Mouse (Mus musculus): ENCODE data around the gene Dazap2.
"Not testable (repeated sequence)": the region's sequence is repeated elsewhere in the genome, so short reads cannot be mapped to it uniquely, and the experiment has no call there.

Gene Dazap2

GRCm38 (mm10) chr15:100611951-100612350 is 3.2 kb upstream of the Dazap2 start:
- in situ Hi-C loops (cut with MseI, MboI): no loop called here

DNA sequence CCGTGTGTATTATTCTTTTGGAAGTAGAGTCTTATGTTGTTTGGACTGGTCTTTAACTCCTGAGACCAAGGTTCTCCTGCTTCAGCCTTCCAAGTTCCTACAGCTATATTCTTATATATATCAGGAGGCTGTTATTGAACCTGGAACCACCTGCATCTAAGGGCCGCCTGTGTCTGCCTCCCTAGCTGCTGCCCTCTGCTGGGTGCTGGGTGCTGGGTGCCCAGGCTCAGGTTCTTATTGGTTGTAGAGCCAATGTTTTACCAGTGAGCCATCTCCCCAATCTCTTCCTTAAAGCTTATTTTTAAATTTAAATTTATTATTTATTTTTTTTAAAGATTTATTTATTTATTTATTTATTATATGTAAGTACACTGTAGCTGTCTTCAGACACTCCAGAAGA is 2.7 kb upstream of the Dazap2 start:
- in situ Hi-C loops (cut with MseI, MboI): no loop called here

DNA sequence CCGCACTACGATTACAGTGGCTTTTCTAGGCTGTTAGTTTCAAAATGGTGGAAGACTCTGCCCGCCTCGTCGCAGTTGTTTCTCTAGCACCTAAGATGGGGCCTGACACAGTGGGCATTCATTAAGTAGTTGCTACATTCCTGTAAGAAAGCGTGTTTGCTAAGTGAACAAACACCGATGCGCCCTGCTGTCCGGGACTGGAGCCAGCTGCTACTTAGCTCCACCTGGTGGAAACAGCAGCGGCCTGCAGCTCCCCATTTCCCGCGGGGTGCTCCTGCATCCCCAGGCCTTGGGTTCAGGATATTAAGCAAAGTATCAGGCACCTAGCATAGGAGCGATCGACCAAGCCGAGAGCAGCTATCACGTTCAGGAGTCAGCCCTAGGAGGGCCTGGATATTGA is 1.6 kb upstream of the Dazap2 start:
- in situ Hi-C loops (cut with MseI, MboI): no loop called here

GRCm38 (mm10) chr15:100614218-100614995 is 742 bp upstream of the Dazap2 start:
- in situ Hi-C loops (cut with MseI, MboI): no loop called here

DNA sequence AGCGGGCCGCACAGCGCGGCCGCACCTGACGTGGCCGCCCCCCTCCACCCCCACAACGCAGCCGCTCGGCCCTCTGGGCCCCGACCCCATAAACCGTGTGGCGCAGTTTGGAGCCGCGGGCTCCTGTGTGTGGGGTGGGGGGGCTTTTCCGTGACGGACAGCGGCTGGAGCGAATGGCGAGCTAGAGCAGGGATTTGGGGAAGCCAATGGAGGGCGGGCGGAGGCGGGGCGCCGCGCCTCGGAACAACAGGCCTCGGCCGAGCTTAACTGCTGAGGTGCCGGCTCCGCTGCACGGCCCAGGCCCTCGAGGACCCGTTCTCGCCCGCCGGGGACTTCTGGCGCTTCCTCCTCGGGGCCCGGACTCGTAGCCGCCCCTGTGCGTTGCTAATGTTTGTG is 674 bp downstream of the Dazap2 start:
- in situ Hi-C loops (cut with MseI, MboI): no loop called here

DNA sequence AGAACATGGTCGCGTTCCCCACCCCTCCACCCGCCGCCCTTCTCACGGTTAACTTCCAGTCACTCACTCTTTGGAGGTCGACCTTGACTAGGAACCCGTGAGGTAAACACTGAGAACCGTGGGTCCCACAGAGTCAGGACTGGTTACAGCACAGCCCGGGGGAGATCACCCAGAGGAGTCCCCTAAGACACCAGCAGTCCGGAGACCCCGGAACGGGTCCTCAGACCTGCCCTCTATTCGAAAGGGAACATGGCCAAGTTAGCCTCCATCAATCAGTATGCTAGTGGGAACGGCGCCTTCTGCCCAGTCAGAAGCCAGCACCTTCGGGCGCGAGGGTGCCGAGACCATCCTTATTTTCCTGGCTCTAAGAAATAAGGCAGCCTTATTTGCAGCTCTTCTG is 1.1 kb downstream of the Dazap2 start:
- in situ Hi-C loops (cut with MseI, MboI): no loop called here

DNA sequence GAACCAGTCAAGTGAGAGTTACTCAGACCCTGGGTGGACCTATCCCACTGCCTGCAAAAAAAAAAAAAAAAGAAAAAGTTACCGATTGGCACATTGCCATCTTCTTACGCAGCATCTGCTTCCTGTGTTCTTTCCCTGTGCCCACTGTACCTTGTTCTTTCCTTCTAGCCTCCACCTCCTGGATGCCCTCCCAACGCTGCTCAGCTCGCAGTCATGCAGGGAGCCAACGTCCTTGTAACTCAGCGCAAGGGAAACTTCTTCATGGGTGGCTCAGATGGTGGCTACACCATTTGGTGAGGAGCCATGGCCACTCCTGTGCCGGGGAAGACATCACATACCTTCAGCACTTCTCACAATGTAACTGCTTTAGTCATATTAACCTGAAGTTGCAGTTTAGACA is 4.1 kb downstream of the Dazap2 start:
- in situ Hi-C loops (cut with MseI, MboI): no loop called here

DNA sequence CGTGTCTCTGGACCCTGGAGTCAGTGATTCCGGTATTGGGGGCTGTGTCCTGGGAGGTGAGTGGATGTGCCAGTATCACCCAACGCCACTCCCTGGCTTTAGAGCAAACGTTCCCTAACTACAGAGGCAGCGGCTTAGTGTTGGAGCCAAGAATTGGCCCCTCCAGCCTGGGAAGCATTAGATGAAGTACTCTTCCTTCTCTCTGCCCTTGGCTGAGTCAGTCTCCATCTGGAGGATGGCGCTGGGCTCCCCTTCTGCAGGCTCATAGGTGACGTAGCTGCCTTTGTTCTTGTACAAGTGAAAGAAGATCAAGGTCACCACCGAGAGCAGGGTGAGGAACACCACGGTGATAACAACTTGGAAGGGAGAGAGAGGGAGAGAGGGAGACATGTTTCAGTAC is 6.5 kb downstream of the Dazap2 start:
- in situ Hi-C loops (cut with MseI, MboI): not testable (repeated sequence)

- in situ Hi-C loops (cut with MseI, MboI): no loop called here
Measured at GRCm38 (mm10) chr15:100622164-100622563, 7.0 kb downstream of the Dazap2 start.

- in situ Hi-C loops (cut with MseI, MboI): no loop called here
Measured at GRCm38 (mm10) chr15:100623754-100624153, 8.6 kb downstream of the Dazap2 start.

DNA sequence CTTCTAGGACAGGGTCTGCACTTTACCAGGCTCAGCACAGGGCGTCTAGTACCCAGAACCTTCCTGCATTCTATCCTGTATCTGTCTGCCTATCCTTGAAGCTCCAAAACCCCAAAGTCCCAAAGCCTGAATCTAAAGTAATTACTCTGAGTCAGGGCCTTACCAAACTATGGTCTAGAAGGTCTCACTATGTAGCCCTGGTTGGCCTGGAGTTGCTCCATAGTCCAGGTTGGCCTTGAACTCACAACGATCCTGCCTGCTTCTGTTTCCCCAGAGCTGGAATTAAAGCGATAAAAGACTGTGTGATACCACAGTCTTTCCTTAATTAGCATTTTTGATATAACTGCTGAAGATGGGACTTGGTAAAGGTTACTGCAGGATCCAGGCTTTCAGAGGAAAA is 9.3 kb downstream of the Dazap2 start:
- in situ Hi-C loops (cut with MseI, MboI): no loop called here

DNA sequence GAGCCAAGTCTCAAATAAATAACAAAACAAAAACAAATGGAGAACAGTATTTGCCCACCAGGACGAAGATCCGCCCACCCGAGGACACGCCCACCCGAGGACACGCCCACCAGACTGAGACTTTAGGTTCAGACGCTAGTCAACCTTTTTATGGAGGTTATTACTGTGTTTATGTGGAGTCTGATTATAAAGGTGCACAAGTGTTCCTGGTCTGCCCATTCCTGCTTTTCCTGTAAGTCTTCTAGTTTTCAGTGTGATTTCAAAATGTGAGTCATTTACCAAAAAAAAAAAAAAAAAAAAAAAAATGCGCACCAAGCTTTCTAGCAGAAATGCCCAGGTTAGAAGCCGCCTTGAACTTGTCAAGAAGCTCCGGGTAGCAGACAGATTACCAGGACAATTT is 12.1 kb downstream of the Dazap2 start:
- in situ Hi-C loops (cut with MseI, MboI): no loop called here

DNA sequence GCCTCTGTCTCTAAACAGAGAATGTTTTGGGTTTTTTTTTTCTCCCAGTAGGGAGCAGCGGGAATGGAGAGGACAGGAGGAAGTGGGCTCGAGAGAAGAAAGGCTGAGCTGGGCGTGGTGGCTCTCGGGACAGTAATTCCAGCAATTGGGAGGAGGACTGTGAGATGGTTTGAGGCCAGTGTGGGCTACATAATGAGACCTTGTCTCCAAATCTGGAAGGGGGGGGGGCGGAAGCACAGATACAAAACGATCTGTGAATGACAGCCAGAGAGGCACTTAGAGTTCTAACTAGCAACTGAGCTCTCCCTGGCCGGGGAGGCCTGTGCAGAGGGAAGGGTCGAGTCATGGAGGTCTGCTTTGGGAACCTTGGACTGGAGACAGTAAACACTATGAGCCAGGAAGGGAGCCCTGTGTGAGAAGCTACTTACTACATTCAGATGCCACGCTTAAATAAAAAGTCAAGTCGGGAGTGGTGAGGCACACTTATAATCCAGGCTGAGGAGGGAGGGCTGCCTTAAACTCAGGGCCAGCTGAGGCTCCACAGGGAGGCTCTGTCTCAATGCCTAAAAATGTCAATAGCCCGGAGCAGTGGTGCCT is 12.7 kb downstream of the Dazap2 start:
- in situ Hi-C loops (cut with MseI, MboI): no loop called here

GRCm38 (mm10) chr15:100628797-100629196 is 13.6 kb downstream of the Dazap2 start:
- in situ Hi-C loops (cut with MseI, MboI): no loop called here

DNA sequence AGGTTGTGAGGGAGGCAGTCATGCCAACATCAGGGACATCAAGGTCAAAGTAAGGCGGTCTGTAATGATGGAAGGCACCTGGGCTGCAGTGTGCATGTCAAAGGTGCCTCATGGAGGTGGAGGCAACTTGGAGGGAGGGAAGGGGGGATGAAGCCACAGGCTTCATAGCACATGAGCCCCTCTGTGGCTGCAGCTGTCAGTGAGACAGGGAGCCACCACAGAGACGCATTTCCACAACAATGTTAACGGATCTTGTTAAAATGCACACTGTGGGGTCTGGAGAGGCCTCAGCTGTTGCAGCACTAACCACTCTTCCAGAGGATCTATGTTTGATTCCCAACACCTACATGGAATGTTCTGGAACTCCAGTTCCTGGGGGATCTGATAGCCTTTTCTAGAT is 15.0 kb downstream of the Dazap2 start:
- in situ Hi-C loops (cut with MseI, MboI): no loop called here

DNA sequence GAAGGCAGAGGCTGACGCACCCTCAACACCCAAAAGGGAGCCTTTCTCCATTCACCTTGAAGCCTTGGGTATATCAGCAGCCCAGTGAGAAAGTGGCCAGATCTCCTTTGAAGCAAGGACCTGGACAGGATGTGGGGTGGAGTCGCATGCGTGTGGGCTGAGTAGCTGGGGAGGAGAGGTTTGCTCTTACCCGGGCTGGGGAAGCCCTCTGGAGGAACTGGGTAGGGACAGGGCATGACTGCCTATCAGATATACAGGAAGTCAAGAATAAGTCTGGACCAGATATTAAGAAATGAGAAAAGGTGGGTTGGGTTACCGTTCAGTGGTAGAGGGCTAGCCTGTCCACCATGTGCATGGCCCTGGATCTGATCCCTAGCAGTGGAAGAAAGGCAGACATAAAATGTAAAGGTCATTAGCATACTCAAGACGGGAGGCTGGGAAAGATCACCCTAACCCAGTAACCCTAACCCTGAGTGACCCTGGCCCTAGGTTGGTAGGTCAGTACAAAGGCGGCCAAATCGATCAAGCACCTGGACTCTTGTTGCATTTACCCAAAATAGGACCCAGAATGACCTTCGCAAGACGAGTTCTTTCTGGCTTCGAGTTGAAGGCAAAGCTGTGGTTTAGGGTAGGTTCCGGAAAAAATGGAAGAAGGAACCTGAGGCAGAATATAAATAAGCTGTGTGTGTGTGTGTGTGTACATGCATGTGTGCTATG is 16.5 kb downstream of the Dazap2 start:
- in situ Hi-C loops (cut with MseI, MboI): no loop called here

DNA sequence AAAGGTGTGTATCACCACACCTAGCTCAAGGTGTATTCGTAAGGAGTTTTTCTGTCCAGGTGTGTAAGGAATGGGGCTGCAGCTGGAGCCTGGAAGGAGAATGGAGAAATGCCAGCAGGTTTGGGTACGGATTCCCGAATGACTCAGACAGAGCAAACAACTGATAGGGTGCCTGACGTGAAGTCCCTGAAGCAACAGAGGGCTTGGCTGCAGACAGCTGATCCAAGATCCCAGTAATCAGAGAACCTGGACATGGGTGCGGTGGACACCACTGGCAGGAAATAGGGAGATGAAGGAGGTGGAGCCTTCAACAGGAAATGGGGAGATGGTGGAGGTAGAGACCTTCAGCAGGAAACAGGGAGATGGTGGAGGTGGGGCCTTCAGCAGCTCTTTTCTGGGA is 17.2 kb downstream of the Dazap2 start:
- in situ Hi-C loops (cut with MseI, MboI): no loop called here

DNA sequence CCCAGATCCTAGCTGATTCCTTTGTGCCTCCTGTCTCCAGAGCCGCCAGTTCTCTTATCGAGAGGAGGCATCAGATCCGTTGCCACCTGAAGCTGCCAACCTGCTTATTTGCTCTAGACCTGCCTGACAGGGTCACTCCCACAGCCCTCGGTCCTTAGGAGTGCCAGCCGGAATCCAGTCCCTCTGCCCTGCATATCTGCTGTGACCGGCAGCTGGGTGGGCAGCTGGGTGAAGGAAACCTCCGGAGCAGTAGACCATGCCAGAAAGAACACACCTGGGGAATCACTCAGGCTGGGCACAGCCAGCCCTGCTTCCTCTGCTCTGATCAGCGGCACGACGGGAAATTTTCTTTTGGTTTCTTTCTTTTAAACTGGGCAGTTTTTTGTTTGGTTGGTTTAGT is 18.2 kb downstream of the Dazap2 start:
- in situ Hi-C loops (cut with MseI, MboI): no loop called here

GRCm38 (mm10) chr15:100635239-100635638 is 20.1 kb downstream of the Dazap2 start:
- in situ Hi-C loops (cut with MseI, MboI): no loop called here

- in situ Hi-C loops (cut with MseI, MboI): no loop called here
Measured at GRCm38 (mm10) chr15:100635851-100636645, 20.9 kb downstream of the Dazap2 start.

GRCm38 (mm10) chr15:100636700-100637501 is 21.8 kb downstream of the Dazap2 start, which contains the start of gene Smagp:
Smagp (minus strand) TSS chr15:100636940.
- in situ Hi-C loops (cut with MseI, MboI): no loop called here
